Mouse (Mus musculus): ENCODE measurements around the gene Gsk3a. TPM values are rescaled to one million over a fixed set of nuclear protein-coding genes. Genes with fewer than 3 reads are reported as not detected.

Gsk3a gene
- total and polyA plus RNA-seq, 2 experiments from 2014 or later: 21.0 to 150 TPM

DNA sequence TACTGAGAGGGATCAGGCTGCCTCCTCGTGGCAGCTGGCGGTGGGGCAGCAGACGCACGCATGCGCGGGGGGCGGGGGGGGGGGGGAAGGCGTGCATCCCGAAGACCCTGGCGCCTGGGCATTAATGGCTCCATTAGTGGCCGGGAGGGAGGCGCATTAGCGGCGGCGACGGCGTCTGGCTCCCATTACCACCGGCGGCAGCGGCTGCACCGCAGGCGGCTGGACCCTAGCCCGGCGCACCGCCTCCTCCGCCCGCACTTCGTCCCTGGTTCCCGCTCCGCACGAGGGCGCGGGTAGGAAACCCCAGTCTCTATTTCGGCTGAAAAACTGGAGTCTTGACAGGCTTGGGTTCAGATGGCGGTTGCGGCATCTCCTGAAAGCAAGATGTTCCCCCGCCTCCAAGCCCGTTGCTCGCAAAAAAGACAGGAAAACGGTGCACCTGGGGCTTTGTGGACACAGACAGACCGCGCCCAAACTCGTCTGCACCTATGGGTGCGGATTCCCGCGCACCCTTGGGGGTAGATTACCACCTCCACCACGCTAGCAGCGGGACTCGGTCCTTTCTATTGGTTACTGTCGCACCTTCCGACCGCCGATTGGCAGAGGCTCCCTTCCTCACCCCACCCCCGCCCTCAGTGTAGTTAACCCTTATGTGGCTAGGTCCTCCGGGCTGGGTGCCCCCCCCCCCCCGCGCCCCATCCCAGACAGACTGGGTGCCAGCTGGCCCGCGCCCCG is 40.9 kb upstream of the Gsk3a start:
- peak; percentile 83 for ATAC-seq
- under 1% methylated on average over 55 of the region's 60 CpGs for WGBS
- peaks cover 27% of the 10 kb centered on the region for H3K4me1 ChIP-seq (ENCODE audit: insufficient read depth)

DNA sequence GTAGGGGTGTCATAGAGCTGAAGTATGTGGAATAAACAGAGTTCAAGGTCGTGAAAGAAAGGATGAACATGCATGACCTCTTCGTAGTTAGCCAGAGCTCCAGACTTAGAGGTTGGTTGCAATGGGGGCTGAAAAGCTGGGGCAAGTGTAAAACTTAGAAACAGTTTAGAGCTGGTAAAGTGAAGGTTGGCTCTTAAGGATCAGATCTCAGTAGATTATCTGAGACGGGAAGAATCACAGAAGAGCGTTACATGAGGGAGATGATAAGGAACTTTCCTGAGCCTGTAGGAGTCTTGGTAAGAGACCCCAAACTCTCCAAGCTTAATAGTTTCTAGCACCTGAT is 40.3 kb upstream of the Gsk3a start:
- no peaks in the 10 kb centered on the region for H3K27me3 ChIP-seq (ENCODE audit: insufficient read depth, low read length)
- peak overlapping the region; percentile 99 for H3K27ac ChIP-seq (ENCODE audit: low read depth, low read length)
- peak overlapping the region; percentile 94 for H3K4me2 ChIP-seq (ENCODE audit: low read depth)
- no peak for DNase-seq
- H3K4me3 ChIP-seq (ENCODE audit: low read depth, low read length): peak overlapping the region; percentile 56
- ATAC-seq: no peak
- TF ChIP-seq CTCF (IDR thresholded peaks at IDR 0.05; ENCODE audit: low read depth): no peak
- peaks cover 10% of the 10 kb centered on the region; the same call in 1 of the 2 replicates for H3K36me3 ChIP-seq (ENCODE audit: insufficient read depth)
- WGBS: 7% methylated on average over 4 of the region's 4 CpGs
- 0 out of 2 replicates have a peak overlapping the region, but pooled peaks have one; percentile 3 for H3K9ac ChIP-seq
- H3K4me1 ChIP-seq (ENCODE audit: insufficient read depth): peaks cover 25% of the 10 kb centered on the region
- H3K9me3 ChIP-seq (ENCODE audit: low read length): no peaks in the 10 kb centered on the region

More for the DNA sequence above, 40.9 kb upstream of the Gsk3a start:
- H3K27ac ChIP-seq (ENCODE audit: low read depth, low read length): peak overlapping the region; percentile 99
- peak overlapping the region; percentile 56 for H3K4me3 ChIP-seq (ENCODE audit: low read depth, low read length)
- no peaks in the 10 kb centered on the region for H3K27me3 ChIP-seq (ENCODE audit: insufficient read depth, low read length)
- H3K4me2 ChIP-seq (ENCODE audit: low read depth): peak overlapping the region; percentile 94
- DNase-seq: peak; percentile 96
- TF ChIP-seq CTCF (IDR thresholded peaks at IDR 0.05; ENCODE audit: low read depth): peak; percentile 70
- no peaks in the 10 kb centered on the region for H3K9me3 ChIP-seq (ENCODE audit: low read length)
- H3K36me3 ChIP-seq (ENCODE audit: insufficient read depth): 0 out of 2 replicates have a peak, but pooled peaks cover 5% of the 10 kb centered on the region
- H3K9ac ChIP-seq: peak overlapping the region; percentile 86

DNA sequence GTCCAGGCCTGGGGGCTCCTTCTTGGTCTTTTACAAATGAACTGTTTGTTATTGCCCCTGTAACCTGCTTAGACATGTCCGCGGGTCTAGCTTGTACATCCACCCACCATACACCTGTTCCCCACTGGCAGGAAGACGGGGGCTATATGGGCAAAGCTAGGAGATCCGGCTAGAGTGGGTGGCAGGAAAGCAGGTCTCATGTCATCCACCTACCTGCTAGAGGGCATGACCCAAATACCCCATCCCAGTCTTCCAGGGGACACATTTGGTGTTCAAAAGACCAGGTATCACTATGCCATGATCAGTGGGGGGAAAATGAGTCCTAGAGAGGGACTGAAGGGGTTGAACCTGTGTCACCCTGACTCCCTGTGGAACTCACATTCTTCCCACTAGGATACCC is 39.8 kb upstream of the Gsk3a start:
- WGBS: 86% methylated on average over 4 of the region's 4 CpGs
- Histone ChIP-seq H3K27me3 (ENCODE audit: insufficient read depth, low read length) (no peaks in the 10 kb centered on the region), H3K27ac (ENCODE audit: low read depth, low read length) (peak overlapping the region; percentile 99; the same call in 1 of the 2 replicates), H3K4me3 (ENCODE audit: low read depth, low read length) (no peak overlapping the region; the same call in 1 of the 2 replicates), H3K9me3 (ENCODE audit: low read length) (no peaks in the 10 kb centered on the region), H3K36me3 (ENCODE audit: insufficient read depth) (peaks cover 16% of the 10 kb centered on the region), H3K9ac (0 out of 2 replicates have a peak overlapping the region, but pooled peaks have one; percentile 3), H3K4me2 (ENCODE audit: low read depth) (peak overlapping the region; percentile 94), H3K4me1 (ENCODE audit: insufficient read depth) (peaks cover 25% of the 10 kb centered on the region)
- DNase-seq: no peak
- TF ChIP-seq CTCF (IDR thresholded peaks at IDR 0.05; ENCODE audit: low read depth): no peak
- ATAC-seq: no peak

DNA sequence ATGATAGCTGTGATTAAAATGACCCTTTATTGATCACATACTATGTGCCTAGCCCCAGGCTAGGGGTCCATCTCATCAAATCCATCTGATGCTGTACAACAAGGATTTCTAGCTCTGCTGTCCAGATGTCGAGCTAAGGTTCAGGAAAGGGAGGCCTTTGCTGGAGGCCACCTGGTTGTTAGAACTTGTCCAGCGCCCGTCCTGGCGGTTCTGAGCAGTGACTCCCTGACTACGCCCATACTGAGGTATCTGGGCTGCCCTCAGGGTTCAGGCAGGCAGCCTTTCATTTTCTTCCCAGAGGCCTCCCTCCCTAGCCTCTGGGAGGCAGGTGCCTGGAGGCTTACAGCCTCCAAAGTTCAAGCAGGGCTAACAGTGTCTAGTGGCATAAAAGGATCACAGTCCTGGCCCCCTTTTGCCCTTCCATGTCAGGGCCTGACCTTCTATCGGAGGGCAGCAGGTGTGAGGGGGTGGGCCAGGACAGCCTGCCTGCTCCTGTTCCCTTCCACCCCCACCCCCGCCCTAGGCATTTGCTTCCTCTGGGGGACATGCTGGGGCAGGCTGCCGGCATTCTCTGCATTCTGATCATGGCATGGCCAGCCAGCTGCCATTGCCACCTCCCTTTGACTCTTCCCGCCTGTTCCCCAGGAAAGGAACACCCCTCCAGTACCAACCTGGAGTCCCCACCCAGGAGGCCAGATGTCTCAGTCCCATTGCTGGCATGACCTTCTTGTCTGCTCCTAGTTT is 38.1 kb upstream of the Gsk3a start:
- Histone ChIP-seq H3K27ac (ENCODE audit: low read depth, low read length) (no peak overlapping the region), H3K4me3 (ENCODE audit: low read depth, low read length) (no peak overlapping the region), H3K9ac (no peak overlapping the region; the same call in 1 of the 2 replicates), H3K9me3 (ENCODE audit: low read length) (no peaks in the 10 kb centered on the region), H3K27me3 (ENCODE audit: insufficient read depth, low read length) (no peaks in the 10 kb centered on the region), H3K36me3 (ENCODE audit: insufficient read depth) (peaks cover 33% of the 10 kb centered on the region), H3K4me2 (ENCODE audit: low read depth) (no peak overlapping the region), H3K4me1 (ENCODE audit: insufficient read depth) (peaks cover 17% of the 10 kb centered on the region)
- 68% methylated on average over 9 of the region's 9 CpGs for WGBS
- DNase-seq (no peak), ATAC-seq (no peak)
- no peak for TF ChIP-seq CTCF (IDR thresholded peaks at IDR 0.05; ENCODE audit: low read depth)

DNA sequence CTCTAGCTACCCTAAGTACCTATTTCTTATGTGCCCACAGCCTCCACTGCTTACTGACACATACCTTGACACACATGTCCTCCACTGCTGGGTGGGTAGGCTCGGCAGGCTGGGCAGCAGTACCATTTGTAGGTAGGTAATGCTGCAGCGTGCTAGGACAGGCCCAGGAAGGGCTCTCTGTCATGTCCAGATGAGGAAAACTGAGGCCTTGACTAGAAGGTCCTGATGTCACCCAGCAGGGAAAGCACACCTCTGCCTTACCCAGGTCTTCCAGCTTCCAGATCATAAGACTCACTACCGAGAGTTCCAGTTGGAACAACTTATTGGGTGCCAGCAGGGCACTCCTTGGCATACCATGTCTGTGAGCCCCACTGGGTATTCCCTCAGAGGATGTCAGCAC is 37.3 kb upstream of the Gsk3a start:
- H3K9ac ChIP-seq: 0 out of 2 replicates have a peak overlapping the region, but pooled peaks have one; percentile 2

DNA sequence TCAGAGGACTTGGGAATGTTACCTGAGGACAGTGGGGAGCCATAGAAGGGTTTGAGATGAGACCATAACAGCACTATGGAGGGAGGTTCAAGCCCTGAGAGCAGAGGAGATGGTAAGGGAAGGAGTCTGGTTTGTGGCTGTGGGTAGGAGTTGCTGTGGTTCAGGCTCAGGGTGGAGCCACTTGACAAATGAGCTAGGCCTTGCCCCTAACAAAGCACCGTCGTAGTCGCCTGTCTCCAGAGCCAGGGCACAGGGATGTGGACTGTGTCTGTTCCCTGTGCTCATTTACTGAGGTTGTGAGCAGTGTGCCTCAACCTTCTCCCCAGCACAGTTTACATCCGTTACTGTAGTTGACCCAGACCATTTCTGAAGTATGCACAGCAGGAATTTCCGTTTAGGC is 36.9 kb upstream of the Gsk3a start:
- ATAC-seq: no peak

More for the DNA sequence above, 37.3 kb upstream of the Gsk3a start:
- Histone ChIP-seq H3K9me3 (ENCODE audit: low read length) (no peaks in the 10 kb centered on the region), H3K4me2 (ENCODE audit: low read depth) (no peak overlapping the region), H3K27ac (ENCODE audit: low read depth, low read length) (no peak overlapping the region), H3K4me3 (ENCODE audit: low read depth, low read length) (no peak overlapping the region), H3K27me3 (ENCODE audit: insufficient read depth, low read length) (no peaks in the 10 kb centered on the region), H3K36me3 (ENCODE audit: insufficient read depth) (peaks cover 34% of the 10 kb centered on the region), H3K4me1 (ENCODE audit: insufficient read depth) (peaks cover 12% of the 10 kb centered on the region)
- no peak for TF ChIP-seq CTCF (IDR thresholded peaks at IDR 0.05; ENCODE audit: low read depth)
- WGBS: 92% methylated on average over 3 of the region's 3 CpGs
- DNase-seq (no peak), ATAC-seq (no peak)

More for the DNA sequence above, 36.9 kb upstream of the Gsk3a start:
- H3K27me3 ChIP-seq (ENCODE audit: insufficient read depth, low read length): no peaks in the 10 kb centered on the region
- TF ChIP-seq CTCF (IDR thresholded peaks at IDR 0.05; ENCODE audit: low read depth): no peak
- no peak overlapping the region for H3K4me3 ChIP-seq (ENCODE audit: low read depth, low read length)
- 61% methylated on average over 5 of the region's 5 CpGs for whole genome bisulfite sequencing
- peaks cover 14% of the 10 kb centered on the region for H3K4me1 ChIP-seq (ENCODE audit: insufficient read depth)
- H3K36me3 ChIP-seq (ENCODE audit: insufficient read depth): peaks cover 34% of the 10 kb centered on the region
- 0 out of 2 replicates have a peak overlapping the region, but pooled peaks have one; percentile 2 for H3K9ac ChIP-seq
- DNase-seq: no peak
- no peaks in the 10 kb centered on the region for H3K9me3 ChIP-seq (ENCODE audit: low read length)
- no peak overlapping the region for H3K27ac ChIP-seq (ENCODE audit: low read depth, low read length)
- H3K4me2 ChIP-seq (ENCODE audit: low read depth): no peak overlapping the region
